Mouse (Mus musculus) heart, embryonic 10.5 days (tissue): ENCODE data around the gene Art4. TPM values are rescaled to one million over a fixed set of nuclear protein-coding genes. Genes with fewer than 3 reads are reported as not detected.

Source experiments
- DNase-seq: peaks from one replicate; pipeline ENCODE4 v3.0.0-alpha.2; 2017; ENCODE audit warnings: low spot score
- H3K27ac ChIP-seq: fragments of 300-500 bp; sonication (generic); 2 replicates; pipeline ENCODE4 v1.5.1; 2016; ENCODE audit warnings: mild to moderate bottlenecking
- H3K27me3 ChIP-seq: fragments of 300-500 bp; sonication (generic); 2 replicates; pipeline ENCODE4 v1.6.1; 2016; ENCODE audit warnings: mild to moderate bottlenecking; ENCODE audit not compliant: poor library complexity, insufficient read depth, severe bottlenecking
- H3K36me3 ChIP-seq: fragments of 300-500 bp; sonication (generic); 2 replicates; pipeline ENCODE4 v1.6.1; 2016; ENCODE audit warnings: mild to moderate bottlenecking, moderate library complexity
- H3K4me1 ChIP-seq: fragments of 300-500 bp; sonication (generic); 2 replicates; pipeline ENCODE4 v1.6.1; 2016; ENCODE audit warnings: mild to moderate bottlenecking
- H3K4me3 ChIP-seq: fragments of 300-500 bp; sonication (generic); 2 replicates; pipeline ENCODE4 v1.5.1; 2016; ENCODE audit warnings: mild to moderate bottlenecking, moderate library complexity
- H3K9me3 ChIP-seq: fragments of 300-500 bp; sonication (generic); 2 replicates; pipeline ENCODE4 v1.6.1; 2016; ENCODE audit warnings: mild to moderate bottlenecking, moderate library complexity
- WGBS: fragments of 180-500 bp; shearing (Covaris S2); methylation state at CpG from one replicate; pipeline ENCODE4 v1.1.7; 2016; 5-methylcytosine and 5-hydroxymethylcytosine counted together
- polyA plus RNA-seq: library from polyadenylated mRNA; unstranded; fragments of >200 nt; fragmentation: Nextera tagmentation; extraction: Ambion mirVana; gene quantifications from 2 replicates; pipeline ENCODE4 v1.2.1, GENCODE M21; 2016

Gene Art4
- polyA plus RNA-seq, 1 experiment from 2014 or later = 12.8 TPM

DNA sequence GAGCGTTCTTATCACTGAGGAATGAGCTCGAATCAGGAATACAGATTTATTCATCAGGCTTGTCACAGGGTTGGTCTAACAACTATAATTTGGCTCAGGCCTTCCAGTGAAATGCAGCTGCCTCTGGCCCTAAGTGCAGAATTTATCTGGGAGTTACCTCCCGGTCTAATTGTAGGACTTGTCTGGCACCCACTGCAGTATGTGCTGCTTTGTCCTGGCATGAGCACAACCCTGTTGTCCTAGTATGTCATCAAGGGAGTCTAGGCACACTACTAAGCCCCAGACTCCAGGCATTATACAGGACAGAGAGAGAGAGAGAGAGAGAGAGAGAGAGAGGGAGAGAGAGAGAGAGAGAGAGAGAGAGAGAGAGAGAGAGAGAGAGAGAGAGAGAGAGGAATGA, 20.2 kb downstream of the Art4 start:
- no peaks in the 10 kb centered on the region for H3K4me1 ChIP-seq
- no peaks in the 10 kb centered on the region for H3K36me3 ChIP-seq
- H3K27ac ChIP-seq = no peak overlapping the region
- DNase-seq = no peak
- H3K27me3 ChIP-seq = peaks cover 3% of the 10 kb centered on the region; the same call in 1 of the 2 replicates
- H3K9me3 ChIP-seq = no peaks in the 10 kb centered on the region
- 68% methylated on average over 3 of the region's 3 CpGs for WGBS
- H3K4me3 ChIP-seq = no peak overlapping the region

DNA sequence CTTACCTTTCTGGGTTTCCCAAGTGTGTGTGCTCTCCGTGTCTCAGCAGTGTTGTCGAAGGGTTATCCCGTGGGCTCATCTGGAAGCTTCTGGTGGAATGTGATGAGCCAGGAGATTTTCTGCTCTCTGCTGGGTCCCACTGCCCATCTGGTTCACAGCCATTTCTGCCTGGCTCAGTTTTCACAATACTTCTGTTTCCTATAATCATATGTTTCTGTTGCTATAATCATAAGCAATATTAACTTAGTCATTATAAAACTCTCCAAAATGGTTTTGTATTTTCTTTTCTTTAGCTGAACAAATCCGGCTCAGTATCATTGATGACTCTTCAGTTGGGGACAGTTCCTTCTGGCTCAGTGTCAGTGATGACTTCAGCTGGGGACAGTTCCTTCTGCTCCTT, 22.2 kb downstream of the Art4 start, which contains the start of gene Smco3:
Gene Smco3 (minus strand): TSS at position 101 of the 400 bp plus-strand sequence.
- no peak for DNase-seq
- no peaks in the 10 kb centered on the region for H3K4me1 ChIP-seq
- no peaks in the 10 kb centered on the region for H3K36me3 ChIP-seq
- no peaks in the 10 kb centered on the region for H3K9me3 ChIP-seq
- H3K27ac ChIP-seq = no peak within 1 kb of the TSS
- H3K27me3 ChIP-seq = peaks cover 3% of the 10 kb centered on the region
- WGBS = 44% methylated on average over 4 of the region's 4 CpGs
- H3K4me3 ChIP-seq = no peak within 1 kb of the TSS

DNA sequence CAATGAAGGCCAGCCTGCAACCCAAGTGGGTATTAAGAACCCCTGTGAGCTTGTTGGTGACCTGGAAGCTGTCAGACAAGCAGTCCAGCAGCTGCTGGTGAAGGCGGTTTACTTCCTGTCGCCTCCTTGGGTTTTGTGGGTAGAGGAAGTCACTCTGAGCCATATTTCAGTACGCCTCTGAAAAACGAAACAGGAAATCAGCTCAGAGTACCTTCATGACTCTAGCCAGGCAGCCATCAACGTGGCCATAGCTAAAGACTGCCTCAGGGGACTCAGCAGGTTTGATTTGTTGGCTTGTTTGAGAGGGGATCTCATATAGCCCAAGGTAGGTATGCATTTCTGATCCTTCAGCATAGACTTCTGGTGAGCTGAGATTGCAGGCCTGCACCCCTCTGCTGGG, 25.8 kb downstream of the Art4 start:
- WGBS = 61% methylated on average over 5 of the region's 5 CpGs
- Histone ChIP-seq H3K4me1 (peaks cover 7% of the 10 kb centered on the region; the same call in 1 of the 2 replicates), H3K36me3 (no peaks in the 10 kb centered on the region), H3K9me3 (no peaks in the 10 kb centered on the region), H3K27me3 (peaks cover 3% of the 10 kb centered on the region), H3K27ac (no peak overlapping the region), H3K4me3 (no peak overlapping the region)
- no peak for DNase-seq

DNA sequence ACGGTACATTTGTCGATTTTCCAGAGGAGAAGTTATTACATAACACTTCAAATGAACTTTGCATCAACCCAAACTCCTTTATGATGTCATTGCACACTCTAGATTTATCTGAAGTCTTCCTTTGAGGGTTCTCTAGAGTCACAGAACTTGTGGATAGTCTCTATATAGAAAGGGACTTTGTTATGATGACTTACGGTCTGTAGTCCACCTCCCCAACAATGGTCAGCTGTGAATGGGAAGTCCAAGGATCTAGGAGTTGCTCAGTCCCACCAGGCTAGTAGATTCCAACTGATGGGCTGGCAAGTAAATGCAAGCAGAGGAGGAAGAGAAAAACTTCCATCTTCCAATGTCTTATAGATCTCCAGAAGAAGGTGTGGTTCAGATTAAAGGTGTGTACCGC, 28.9 kb downstream of the Art4 start:
- no peaks in the 10 kb centered on the region for H3K9me3 ChIP-seq
- H3K4me1 ChIP-seq = peaks cover 7% of the 10 kb centered on the region; the same call in 1 of the 2 replicates
- DNase-seq = no peak
- H3K36me3 ChIP-seq = peaks cover 20% of the 10 kb centered on the region
- H3K27me3 ChIP-seq = no peaks in the 10 kb centered on the region; the same call in 1 of the 2 replicates
- peak overlapping the region; percentile 89 for H3K27ac ChIP-seq
- H3K4me3 ChIP-seq = peak overlapping the region; percentile 100
- WGBS = 38% methylated on average over 4 of the region's 4 CpGs

DNA sequence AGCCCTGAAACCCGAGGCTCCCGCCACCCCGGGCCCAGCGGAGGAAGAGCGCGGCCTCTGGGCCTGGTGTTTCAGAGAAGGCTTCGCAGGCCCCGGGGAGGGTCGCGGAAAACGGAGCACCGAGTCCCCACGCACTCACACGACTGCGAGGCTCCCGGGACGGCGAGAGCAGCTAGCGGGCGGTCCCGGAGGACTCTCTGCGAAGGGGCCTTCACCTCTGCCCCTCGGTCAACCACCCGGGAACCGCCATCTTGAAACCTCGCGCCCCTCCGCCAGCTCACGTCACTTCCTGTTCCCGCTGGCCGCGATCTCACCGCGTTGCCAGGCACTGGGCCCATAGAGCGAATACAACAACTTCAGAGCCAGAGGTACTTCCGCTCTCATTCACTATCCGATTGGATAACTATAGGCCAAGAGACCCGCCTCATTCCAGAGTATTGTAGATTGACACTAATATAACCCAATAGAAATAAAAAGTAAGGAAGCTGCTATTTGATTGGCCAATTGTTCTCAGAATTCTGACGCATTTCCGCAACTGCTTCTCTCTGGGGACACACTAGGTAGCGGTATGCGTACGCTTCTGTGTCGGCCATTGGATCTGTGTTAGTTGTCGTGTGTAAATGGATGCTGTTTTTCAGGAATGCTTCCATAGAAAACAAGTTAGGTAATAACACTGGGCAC, 29.5 kb downstream of the Art4 start, which contains the start of gene Wbp11:
Gene Wbp11 (minus strand): TSS at position 353 of the 681 bp plus-strand sequence.
- Histone ChIP-seq H3K4me1 (peaks cover 7% of the 10 kb centered on the region; the same call in 1 of the 2 replicates), H3K4me3 (peak within 1 kb of the TSS; percentile 100), H3K9me3 (no peaks in the 10 kb centered on the region), H3K27ac (peak within 1 kb of the TSS; percentile 99), H3K36me3 (peaks cover 23% of the 10 kb centered on the region), H3K27me3 (no peaks in the 10 kb centered on the region; the same call in 1 of the 2 replicates)
- DNase-seq = peak; percentile 99
- under 1% methylated on average over 45 of the region's 45 CpGs for WGBS

DNA sequence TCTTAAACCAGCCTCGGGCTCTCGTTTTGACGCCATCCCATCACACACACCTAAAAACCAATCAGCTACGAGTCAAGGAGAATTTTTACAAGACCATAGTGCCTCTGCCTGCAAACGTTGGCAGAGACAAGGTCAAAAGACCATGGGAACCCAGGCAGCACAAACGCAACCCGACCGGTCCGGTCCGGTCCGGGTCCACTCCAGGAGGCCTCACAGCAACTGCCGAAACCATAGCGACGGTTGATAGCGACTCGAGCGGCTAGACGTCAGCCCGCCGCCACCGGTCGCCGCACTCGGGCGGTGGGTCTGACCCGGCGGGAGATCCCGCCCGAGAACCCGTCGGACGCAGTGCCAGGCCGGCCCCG, 30.0 kb downstream of the Art4 start, which contains the start of gene BC049715:
Gene BC049715 (plus strand): TSS at position 111 of the 365 bp plus-strand sequence.
- H3K36me3 ChIP-seq = peaks cover 28% of the 10 kb centered on the region
- peak within 1 kb of the TSS; percentile 99 for H3K27ac ChIP-seq
- DNase-seq = no peak
- peak within 1 kb of the TSS; percentile 100 for H3K4me3 ChIP-seq
- H3K9me3 ChIP-seq = no peaks in the 10 kb centered on the region
- peaks cover 7% of the 10 kb centered on the region; the same call in 1 of the 2 replicates for H3K4me1 ChIP-seq
- H3K27me3 ChIP-seq = no peaks in the 10 kb centered on the region; the same call in 1 of the 2 replicates
- WGBS = under 1% methylated on average over 34 of the region's 34 CpGs

DNA sequence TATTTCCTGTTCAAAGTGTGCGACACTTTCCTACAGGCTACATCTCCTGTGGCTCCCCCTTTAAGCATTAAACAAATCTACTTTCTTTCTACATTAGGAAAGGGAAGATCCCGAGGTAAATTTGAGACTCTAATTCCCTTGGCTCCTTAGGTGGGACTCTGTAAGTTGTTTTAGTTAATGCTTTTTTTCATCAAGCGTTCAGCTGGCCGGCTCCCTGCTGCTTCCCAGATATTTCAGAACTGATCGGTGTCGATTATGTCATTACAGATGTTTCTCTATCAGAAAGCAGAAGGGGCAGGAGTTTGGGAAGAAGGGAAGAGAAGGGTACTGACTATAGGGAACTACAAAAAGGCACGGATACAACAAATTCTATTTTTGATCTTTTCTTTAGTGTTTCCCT, 30.4 kb downstream of the Art4 start:
- H3K27me3 ChIP-seq = no peaks in the 10 kb centered on the region; the same call in 1 of the 2 replicates
- H3K4me3 ChIP-seq = peak overlapping the region; percentile 100
- H3K36me3 ChIP-seq = peaks cover 32% of the 10 kb centered on the region
- peak overlapping the region; percentile 99 for H3K27ac ChIP-seq
- peak; percentile 55 for DNase-seq
- no peaks in the 10 kb centered on the region for H3K9me3 ChIP-seq
- peaks cover 7% of the 10 kb centered on the region; the same call in 1 of the 2 replicates for H3K4me1 ChIP-seq
- WGBS = 14% methylated on average over 7 of the region's 7 CpGs

DNA sequence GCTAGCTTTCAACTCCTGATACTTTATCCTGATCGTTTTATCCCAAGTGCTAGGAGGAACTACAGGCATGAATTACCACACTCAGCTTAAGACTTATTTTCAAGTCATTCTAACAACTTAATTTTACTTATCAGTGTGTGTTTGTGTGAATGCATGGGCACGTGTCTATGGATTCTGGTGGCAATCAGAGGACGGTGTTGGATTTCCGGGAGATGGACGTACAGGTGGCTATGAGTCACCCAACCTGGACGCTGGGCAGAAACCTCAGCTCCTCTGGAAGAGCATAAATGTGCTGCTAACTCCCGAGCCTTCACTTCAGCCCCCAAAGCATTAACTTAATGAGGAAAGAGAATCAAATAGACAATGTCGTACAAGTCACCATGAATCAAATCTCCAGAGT, 32.5 kb downstream of the Art4 start:
- H3K36me3 ChIP-seq = peaks cover 53% of the 10 kb centered on the region
- WGBS = 92% methylated on average over 8 of the region's 8 CpGs

DNA sequence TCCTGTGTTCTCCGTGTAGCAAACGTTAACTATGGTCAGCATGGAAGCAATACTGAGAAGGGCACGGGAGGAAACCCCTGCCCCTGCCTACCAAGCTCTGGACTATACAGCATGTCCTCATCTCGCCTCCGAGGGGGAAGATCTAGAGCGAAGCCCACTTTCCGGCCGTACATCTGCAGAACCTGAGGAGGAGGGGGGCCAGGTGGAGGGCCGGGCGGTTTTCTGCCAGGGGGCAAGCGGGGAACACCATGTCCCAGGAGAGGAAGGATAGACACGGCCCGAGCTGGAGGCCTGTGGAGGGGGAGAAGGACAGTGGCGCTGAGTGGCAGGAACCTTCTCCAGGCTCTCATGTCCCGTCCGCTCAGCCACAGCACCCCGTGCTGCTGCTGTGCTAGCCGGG, 36.4 kb downstream of the Art4 start:
- H3K9me3 ChIP-seq = no peaks in the 10 kb centered on the region
- H3K27ac ChIP-seq = no peak overlapping the region
- no peaks in the 10 kb centered on the region for H3K27me3 ChIP-seq
- WGBS = 88% methylated on average over 18 of the region's 18 CpGs
- no peak overlapping the region for H3K4me3 ChIP-seq
- H3K4me1 ChIP-seq = peaks cover 5% of the 10 kb centered on the region; the same call in 1 of the 2 replicates
- no peak for DNase-seq
- peaks cover 91% of the 10 kb centered on the region for H3K36me3 ChIP-seq

More for the DNA sequence above, 32.5 kb downstream of the Art4 start:
- Histone ChIP-seq H3K27me3 (no peaks in the 10 kb centered on the region), H3K9me3 (no peaks in the 10 kb centered on the region), H3K4me1 (peaks cover 11% of the 10 kb centered on the region; the same call in 1 of the 2 replicates), H3K4me3 (no peak overlapping the region), H3K27ac (no peak overlapping the region)
- peak; percentile 64 for DNase-seq

DNA sequence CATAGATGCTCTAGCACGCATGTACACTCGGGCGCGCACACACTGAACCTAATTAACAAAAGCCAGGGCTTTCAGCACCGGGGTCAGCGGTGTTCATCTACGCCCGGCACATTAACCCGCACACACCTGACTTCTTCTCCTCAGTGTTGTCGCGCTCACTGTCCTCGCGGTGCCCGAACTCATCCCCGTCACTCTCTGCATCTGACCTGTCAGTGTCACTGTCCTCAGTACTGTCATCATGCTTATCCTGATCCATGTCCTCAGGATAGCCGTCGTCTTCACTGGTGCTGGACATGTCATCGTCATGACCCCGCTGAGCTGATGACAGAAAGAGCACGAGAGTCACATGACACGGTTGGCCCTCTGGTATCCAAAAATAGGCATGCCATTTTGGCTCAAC, 37.2 kb downstream of the Art4 start:
- no peaks in the 10 kb centered on the region for H3K27me3 ChIP-seq
- peaks cover 5% of the 10 kb centered on the region; the same call in 1 of the 2 replicates for H3K4me1 ChIP-seq
- no peak overlapping the region for H3K27ac ChIP-seq
- no peak overlapping the region for H3K4me3 ChIP-seq
- DNase-seq = no peak
- H3K9me3 ChIP-seq = no peaks in the 10 kb centered on the region
- peaks cover 93% of the 10 kb centered on the region for H3K36me3 ChIP-seq
- WGBS = 84% methylated on average over 21 of the region's 21 CpGs

DNA sequence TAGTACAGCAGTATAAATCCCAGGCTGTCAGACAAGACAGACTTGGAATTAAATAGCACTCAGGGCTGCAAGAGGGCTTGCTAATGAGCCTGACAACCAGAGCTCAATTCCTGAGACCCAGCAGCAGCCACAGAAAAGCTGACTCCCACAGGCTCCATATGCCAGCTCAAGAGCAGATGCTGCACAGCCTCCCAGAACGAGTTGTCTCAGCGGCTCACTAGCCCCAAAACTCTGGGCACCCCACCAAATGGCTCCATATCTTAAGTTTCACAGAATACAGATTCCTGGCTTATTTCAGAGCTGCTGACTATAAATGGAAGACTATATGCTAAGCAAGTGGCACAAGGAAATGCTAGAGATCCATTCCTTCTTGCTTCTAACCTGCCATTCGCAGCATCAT, 40.0 kb downstream of the Art4 start:
- H3K4me1 ChIP-seq = peaks cover 5% of the 10 kb centered on the region; the same call in 1 of the 2 replicates
- 92% methylated on average over 3 of the region's 3 CpGs for WGBS

DNA sequence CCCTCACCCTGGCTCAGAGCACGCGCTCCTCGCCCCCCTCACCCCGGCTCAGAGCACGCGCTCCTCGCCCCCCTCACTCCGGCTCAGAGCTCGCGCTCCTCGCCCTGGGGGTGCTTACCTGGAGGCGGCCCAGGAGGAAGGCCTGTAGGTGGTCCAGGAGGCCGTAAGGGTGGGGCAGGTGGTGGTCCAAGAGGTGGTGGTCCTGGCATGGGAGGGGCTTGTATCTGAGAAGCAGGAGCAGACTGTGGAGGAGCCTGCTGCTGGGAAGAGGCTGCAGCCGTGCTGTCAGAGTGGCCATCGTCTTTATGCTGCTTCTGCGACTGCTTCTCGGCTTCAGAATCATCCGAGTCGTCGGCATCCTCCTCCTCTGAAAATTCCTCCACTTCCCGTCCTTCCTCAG, 40.7 kb downstream of the Art4 start:
- H3K4me3 ChIP-seq = no peak overlapping the region
- 94% methylated on average over 21 of the region's 21 CpGs for WGBS
- peaks cover 5% of the 10 kb centered on the region; the same call in 1 of the 2 replicates for H3K4me1 ChIP-seq
- no peak overlapping the region for H3K27ac ChIP-seq
- no peak for DNase-seq
- H3K36me3 ChIP-seq = peaks cover 95% of the 10 kb centered on the region
- H3K27me3 ChIP-seq = no peaks in the 10 kb centered on the region
- no peaks in the 10 kb centered on the region for H3K9me3 ChIP-seq

More for the DNA sequence above, 40.0 kb downstream of the Art4 start:
- Histone ChIP-seq H3K36me3 (peaks cover 95% of the 10 kb centered on the region), H3K4me3 (no peak overlapping the region), H3K27ac (no peak overlapping the region), H3K27me3 (no peaks in the 10 kb centered on the region), H3K9me3 (no peaks in the 10 kb centered on the region)
- no peak for DNase-seq

DNA sequence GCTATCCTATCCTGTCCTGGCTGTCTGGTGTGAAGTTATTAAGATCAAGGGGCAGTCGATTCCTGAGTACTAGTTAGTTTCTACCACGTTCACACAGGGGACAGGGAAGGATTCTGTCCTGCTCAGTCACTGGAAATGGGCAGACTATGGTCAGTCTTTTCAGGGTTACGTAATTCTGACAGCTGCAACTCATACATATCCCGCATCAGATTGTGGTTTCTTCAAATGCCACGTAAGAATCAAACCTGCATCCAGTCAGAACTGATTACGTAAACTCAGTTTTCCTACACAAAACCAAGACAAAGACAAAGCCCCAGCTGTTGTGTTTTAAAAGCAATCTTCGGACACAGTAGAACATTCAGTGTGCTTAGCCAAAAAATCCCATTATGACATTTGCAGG, 42.2 kb downstream of the Art4 start:
- DNase-seq = no peak
- Histone ChIP-seq H3K27ac (no peak overlapping the region), H3K9me3 (no peaks in the 10 kb centered on the region), H3K4me1 (no peaks in the 10 kb centered on the region), H3K36me3 (peaks cover 80% of the 10 kb centered on the region), H3K27me3 (no peaks in the 10 kb centered on the region), H3K4me3 (no peak overlapping the region)
- 97% methylated on average over 7 of the region's 7 CpGs for WGBS
